Mouse (Mus musculus) forebrain, embryonic 10.5 days (tissue): ENCODE data around the gene Tmem268. TPM values are rescaled to one million over a fixed set of nuclear protein-coding genes. Genes with fewer than 3 reads are reported as not detected.
A peak's percentile ranks its signal among the peaks of the same experiment; 100 is the strongest.

Experiments used
- DNase-seq: peaks from one replicate; pipeline ENCODE4 v3.0.0-alpha.2; 2017; ENCODE audit warnings: low spot score; ENCODE audit errors: extremely low spot score
- H3K27ac ChIP-seq: fragments of 300-500 bp; sonication (generic); 2 replicates; pipeline ENCODE4 v1.5.1; 2016; ENCODE audit warnings: mild to moderate bottlenecking
- H3K27me3 ChIP-seq: fragments of 300-500 bp; sonication (generic); 2 replicates; pipeline ENCODE4 v1.6.1; 2016; ENCODE audit warnings: mild to moderate bottlenecking; ENCODE audit not compliant: poor library complexity, severe bottlenecking
- H3K36me3 ChIP-seq: fragments of 300-500 bp; sonication (generic); replicated peaks from 2 replicates; pipeline ENCODE4 v1.6.1; 2016; ENCODE audit warnings: mild to moderate bottlenecking, moderate library complexity
- H3K4me1 ChIP-seq: fragments of 300-500 bp; sonication (generic); 2 replicates; pipeline ENCODE4 v1.6.1; 2016
- H3K4me3 ChIP-seq: fragments of 300-500 bp; sonication (generic); 2 replicates; pipeline ENCODE4 v1.5.1; 2016; ENCODE audit warnings: mild to moderate bottlenecking, moderate library complexity
- H3K9me3 ChIP-seq: fragments of 300-500 bp; sonication (generic); 2 replicates; pipeline ENCODE4 v1.6.1; 2016; ENCODE audit warnings: mild to moderate bottlenecking, moderate library complexity
- WGBS: fragments of 180-500 bp; shearing (Covaris S2); methylation state at CpG from one replicate; pipeline ENCODE4 v1.1.7; 2016; 5-methylcytosine and 5-hydroxymethylcytosine counted together
- polyA plus RNA-seq: library from polyadenylated mRNA; unstranded; fragments of >200 nt; fragmentation: Nextera tagmentation; extraction: Ambion mirVana; gene quantifications from 2 replicates; pipeline ENCODE4 v1.2.1, GENCODE M21; 2016

The Tmem268 gene
- polyA plus RNA-seq, 1 experiment from 2014 or later = 9.5 TPM

DNA sequence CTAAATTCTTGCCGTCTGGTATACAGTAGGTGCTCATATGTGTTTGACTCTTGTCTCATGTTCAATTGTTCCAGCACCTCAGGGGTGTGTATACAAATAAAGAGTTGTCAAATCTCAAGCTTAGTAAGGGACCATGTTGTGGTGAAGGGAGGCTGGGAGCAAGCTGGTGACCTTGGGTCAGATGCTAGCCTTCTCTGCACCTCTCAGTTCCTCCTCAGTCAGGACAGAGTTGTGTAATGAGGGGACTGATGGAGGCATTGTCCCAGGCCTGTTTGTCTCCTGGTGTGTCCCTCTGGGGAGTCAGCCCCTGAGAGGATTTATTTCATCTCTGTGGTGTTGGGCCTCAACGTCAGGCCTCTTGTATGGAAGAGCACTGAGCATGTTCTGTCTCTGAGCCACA, 27.7 kb downstream of the Tmem268 start:
- 0 out of 2 replicates have a peak, but pooled peaks cover 7% of the 10 kb centered on the region for H3K36me3 ChIP-seq
- no peaks in the 10 kb centered on the region for H3K27me3 ChIP-seq
- H3K4me1 ChIP-seq = peaks cover 13% of the 10 kb centered on the region; the same call in 1 of the 2 replicates
- 79% methylated on average over 2 of the region's 2 CpGs for WGBS
- DNase-seq = no peak
- no peak overlapping the region for H3K4me3 ChIP-seq
- no peak overlapping the region for H3K27ac ChIP-seq
- no peaks in the 10 kb centered on the region for H3K9me3 ChIP-seq

DNA sequence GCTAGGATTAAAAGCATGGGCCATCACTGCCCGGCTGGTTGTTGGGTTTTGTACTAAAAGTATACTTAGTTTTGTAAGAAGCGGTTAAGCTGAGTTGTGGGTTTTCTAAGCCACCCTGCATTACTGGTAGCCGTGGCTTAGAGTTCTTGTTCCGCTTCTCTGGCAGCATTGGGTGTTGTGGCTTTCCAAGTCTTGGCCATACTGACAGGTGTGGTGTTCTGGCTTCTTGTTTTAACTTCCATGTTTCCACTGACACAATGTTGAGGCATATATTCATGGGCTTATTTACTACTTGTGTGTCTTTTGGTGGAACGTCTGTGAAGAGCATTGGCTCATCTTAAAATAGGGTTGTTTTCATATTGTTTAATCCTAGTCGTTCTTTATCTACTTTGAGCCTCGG, 31.4 kb downstream of the Tmem268 start:
- WGBS = 92% methylated on average over 7 of the region's 7 CpGs

DNA sequence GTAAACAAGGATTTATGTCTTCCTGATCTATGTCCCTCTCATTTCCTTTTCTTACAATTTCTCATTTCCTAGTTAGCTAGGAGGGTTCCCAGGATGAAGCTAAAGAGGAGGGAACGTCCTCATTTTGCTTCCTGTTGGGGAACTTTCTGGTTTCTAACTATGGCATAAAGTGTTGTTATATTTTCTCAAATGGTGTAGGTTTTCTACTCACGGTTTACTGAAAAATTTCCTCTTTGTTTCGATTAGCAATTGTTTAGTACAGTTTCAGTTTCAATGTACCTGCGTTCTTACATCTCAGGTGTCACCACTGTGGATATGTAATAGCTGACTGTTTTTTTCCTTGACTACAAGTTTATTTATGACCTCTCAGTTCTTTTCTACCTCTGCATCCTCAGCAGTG, 32.0 kb downstream of the Tmem268 start:
- 86% methylated on average over 4 of the region's 4 CpGs for WGBS
- H3K4me1 ChIP-seq = no peaks in the 10 kb centered on the region

More for the DNA sequence above, 31.4 kb downstream of the Tmem268 start:
- no peaks in the 10 kb centered on the region for H3K4me1 ChIP-seq
- no peak overlapping the region for H3K4me3 ChIP-seq
- no peak for DNase-seq
- H3K27ac ChIP-seq = no peak overlapping the region
- no peaks in the 10 kb centered on the region for H3K27me3 ChIP-seq
- no peaks in the 10 kb centered on the region for H3K9me3 ChIP-seq
- H3K36me3 ChIP-seq = no peaks in the 10 kb centered on the region

DNA sequence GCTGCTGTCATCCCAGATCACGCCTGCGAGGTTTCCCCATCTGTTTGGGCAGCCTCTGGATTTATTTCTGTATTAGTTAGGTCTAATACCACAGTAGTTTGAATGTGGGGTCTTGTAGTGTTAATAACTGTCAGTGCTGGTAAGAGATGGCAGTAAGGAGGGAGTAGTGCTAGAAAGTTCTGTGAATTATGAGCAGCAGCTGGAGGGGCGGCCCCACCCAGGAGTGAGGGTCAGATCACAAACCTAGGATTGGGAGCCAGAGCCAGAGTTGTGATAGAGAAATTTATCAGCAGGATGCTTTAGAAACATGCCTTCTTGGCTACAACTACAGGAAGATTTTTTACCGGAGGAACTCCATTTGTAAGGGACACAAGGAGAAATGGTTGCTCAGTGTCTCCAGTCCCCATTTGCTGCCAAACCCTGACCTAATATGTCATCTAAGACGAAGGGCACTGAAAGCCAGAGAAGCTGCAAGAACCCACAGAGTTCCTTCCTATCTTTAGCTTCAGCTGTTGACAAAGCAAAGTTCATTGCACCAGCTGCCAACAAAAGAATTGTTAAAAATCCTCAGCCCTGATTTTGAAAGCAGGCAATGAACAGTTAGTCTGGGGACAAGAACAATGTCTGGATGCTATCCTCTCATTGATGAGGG, 36.0 kb downstream of the Tmem268 start:
- H3K27ac ChIP-seq = no peak overlapping the region
- WGBS = 90% methylated on average over 5 of the region's 5 CpGs
- no peaks in the 10 kb centered on the region for H3K27me3 ChIP-seq
- no peaks in the 10 kb centered on the region for H3K9me3 ChIP-seq
- no peaks in the 10 kb centered on the region for H3K36me3 ChIP-seq
- no peaks in the 10 kb centered on the region for H3K4me1 ChIP-seq
- H3K4me3 ChIP-seq = no peak overlapping the region
- DNase-seq = no peak

More for the DNA sequence above, 32.0 kb downstream of the Tmem268 start:
- H3K36me3 ChIP-seq = no peaks in the 10 kb centered on the region
- no peak overlapping the region for H3K27ac ChIP-seq
- DNase-seq = no peak
- H3K27me3 ChIP-seq = no peaks in the 10 kb centered on the region
- no peak overlapping the region for H3K4me3 ChIP-seq
- H3K9me3 ChIP-seq = no peaks in the 10 kb centered on the region

DNA sequence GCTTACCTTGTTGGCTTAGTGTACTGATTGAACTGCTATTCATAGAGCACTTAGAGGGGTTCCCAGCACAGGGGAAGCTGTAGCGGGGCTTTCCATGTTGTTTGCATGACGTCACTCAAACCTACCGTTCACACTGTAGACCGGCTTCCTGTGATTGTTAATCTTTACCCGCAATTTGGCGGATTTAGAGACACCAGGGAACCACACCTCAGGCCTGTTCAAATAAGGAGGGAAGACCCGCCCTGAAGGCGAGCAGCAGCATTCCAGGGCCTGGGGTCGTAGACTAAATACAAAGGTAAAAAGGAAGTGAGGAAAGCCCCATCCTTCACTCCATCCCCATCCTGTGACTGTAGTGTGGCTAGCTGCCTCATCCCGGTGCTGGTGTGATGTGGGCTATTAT, 36.7 kb downstream of the Tmem268 start:
- H3K4me1 ChIP-seq = no peaks in the 10 kb centered on the region
- H3K27me3 ChIP-seq = no peaks in the 10 kb centered on the region
- no peak overlapping the region for H3K4me3 ChIP-seq
- no peak overlapping the region for H3K27ac ChIP-seq
- no peak for DNase-seq
- H3K36me3 ChIP-seq = no peaks in the 10 kb centered on the region
- H3K9me3 ChIP-seq = no peaks in the 10 kb centered on the region
- 80% methylated on average over 10 of the region's 10 CpGs for WGBS

DNA sequence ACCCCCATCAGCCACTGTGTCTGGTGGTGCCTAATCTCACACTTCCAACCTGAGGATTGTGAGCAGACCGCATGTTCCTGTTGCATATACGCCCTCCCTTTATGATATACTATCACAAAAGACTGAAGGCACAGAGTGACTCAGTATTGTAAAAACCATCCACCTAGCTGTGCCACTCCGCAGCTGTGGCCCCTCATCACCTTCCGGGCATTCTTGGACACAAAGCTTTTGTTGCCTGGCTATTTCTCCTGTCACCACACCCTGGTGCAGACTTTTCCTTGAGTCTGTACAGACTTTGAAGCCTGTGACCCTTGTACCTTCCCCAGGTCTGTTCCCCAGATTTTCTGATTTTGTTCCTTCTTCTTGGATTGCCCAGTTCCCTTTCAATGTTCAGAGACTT, 37.4 kb downstream of the Tmem268 start:
- Histone ChIP-seq H3K27ac (no peak overlapping the region), H3K4me3 (no peak overlapping the region), H3K9me3 (no peaks in the 10 kb centered on the region), H3K27me3 (no peaks in the 10 kb centered on the region), H3K36me3 (no peaks in the 10 kb centered on the region), H3K4me1 (no peaks in the 10 kb centered on the region)
- WGBS = 94% methylated on average over 4 of the region's 4 CpGs
- no peak for DNase-seq

DNA sequence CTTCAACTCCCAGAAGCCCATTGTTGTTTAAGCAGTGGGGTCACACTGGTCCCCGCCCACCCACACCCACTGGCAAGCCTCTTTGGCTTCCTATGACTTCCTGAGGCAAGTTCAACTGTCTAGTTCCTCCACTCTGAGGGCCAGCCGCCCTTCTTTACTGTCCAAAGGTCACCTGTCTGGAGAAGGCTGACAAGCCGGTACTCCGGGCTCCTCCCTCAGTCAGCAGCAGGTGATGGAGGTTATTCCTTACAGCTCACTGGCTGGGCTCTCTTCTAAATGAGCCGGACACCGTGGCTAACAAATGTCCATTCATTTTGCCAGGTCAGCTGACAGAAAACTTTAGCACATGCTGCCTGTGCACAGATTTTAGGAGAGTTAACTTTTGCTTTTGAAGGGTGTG, 42.2 kb downstream of the Tmem268 start:
- H3K4me3 ChIP-seq = no peak overlapping the region
- WGBS = 91% methylated on average over 6 of the region's 6 CpGs
- no peaks in the 10 kb centered on the region for H3K36me3 ChIP-seq
- no peak for DNase-seq
- no peaks in the 10 kb centered on the region for H3K9me3 ChIP-seq
- no peaks in the 10 kb centered on the region for H3K4me1 ChIP-seq
- H3K27ac ChIP-seq = no peak overlapping the region
- H3K27me3 ChIP-seq = no peaks in the 10 kb centered on the region

DNA sequence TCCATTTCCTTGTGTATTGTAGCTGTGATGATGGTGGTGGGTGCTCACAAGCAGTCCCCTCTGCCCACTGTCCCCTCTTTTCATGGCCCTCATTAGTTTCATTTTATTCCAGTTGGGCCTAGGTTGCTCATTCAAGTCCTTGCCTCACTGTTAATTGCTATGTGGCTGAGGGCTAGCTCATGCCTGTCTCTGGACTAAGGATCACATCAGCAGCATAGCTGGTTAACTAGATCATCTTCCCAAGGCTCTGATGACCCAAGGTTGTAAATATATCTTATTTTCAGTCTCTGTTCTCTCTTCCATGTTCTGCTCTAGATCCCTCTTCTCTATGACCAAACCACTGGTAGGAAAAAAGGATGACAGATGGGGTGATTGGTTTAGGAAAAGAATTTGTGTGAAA, 42.7 kb downstream of the Tmem268 start:
- no peaks in the 10 kb centered on the region for H3K9me3 ChIP-seq
- H3K4me1 ChIP-seq = no peaks in the 10 kb centered on the region
- H3K27me3 ChIP-seq = no peaks in the 10 kb centered on the region
- H3K36me3 ChIP-seq = no peaks in the 10 kb centered on the region
- H3K4me3 ChIP-seq = no peak overlapping the region
- DNase-seq = no peak
- H3K27ac ChIP-seq = no peak overlapping the region

DNA sequence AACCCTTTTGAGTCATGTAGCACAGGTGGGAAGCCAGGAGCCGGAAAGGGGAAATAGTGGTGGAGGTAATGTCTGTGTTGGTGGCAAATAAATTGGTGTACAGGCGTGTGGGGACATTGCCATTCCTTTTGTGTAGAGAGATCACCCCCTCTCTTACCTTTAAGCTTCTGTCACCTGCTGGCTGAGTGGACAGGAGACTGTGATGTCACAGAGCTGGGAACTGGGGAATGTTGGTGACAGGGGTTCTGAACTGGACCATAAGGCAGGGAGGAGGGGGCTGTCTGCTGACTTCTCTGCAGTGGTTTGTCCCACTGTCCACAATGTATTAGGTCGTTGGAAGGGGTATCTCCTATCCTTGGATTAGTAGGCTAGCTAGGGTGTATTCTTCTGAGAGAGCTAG, 46.4 kb downstream of the Tmem268 start, which contains the start of gene Gm11213:
Gm11213 (minus strand) TSS at position 317 of the 400 bp plus-strand sequence.
- no peak within 1 kb of the TSS for H3K4me3 ChIP-seq
- 83% methylated on average over 3 of the region's 3 CpGs for WGBS
- H3K27me3 ChIP-seq = no peaks in the 10 kb centered on the region
- no peaks in the 10 kb centered on the region for H3K4me1 ChIP-seq
- no peaks in the 10 kb centered on the region for H3K9me3 ChIP-seq
- H3K27ac ChIP-seq = no peak within 1 kb of the TSS
- no peaks in the 10 kb centered on the region for H3K36me3 ChIP-seq
- no peak for DNase-seq

DNA sequence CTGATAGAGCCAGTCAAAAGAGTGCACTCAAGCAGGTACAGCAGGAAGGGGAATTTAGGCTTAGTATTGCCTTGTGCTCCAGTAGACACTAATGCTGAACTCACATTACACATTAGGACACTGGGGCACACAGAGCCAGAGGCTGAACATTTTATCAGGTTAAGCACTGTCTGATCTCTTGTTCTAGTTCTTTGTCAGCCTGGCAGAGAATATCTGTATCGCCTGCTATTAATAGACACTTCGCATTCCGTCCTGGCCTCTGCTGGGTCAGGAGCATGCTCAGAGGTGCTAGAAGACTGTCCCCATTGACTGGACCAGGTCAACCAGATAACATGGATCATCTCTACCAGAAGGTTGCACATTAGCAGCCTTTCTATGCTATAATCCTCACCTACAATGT, 47.0 kb downstream of the Tmem268 start:
- Histone ChIP-seq H3K4me3 (no peak overlapping the region), H3K27me3 (no peaks in the 10 kb centered on the region), H3K4me1 (no peaks in the 10 kb centered on the region), H3K36me3 (no peaks in the 10 kb centered on the region), H3K27ac (no peak overlapping the region), H3K9me3 (no peaks in the 10 kb centered on the region)
- DNase-seq = no peak
- WGBS = 91% methylated on average over 3 of the region's 3 CpGs

DNA sequence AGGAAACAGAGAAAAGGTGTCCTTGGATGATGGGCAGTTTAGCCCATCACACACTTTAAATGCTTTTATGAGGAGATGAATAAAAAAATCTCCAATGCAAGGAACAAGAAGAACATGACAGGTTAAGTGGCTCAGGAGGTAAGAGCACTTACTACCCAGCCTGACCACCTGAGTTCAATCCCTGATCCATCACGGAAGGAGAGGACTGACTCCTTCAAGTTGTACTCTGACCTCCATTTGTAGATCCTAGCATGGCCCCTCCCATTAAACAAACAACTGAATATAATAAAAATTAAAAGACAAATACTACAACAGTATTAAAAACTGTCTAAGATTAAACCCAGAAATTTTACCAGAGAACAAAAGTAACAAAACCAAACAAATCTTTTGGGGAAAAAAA, 47.4 kb downstream of the Tmem268 start:
- Histone ChIP-seq H3K4me1 (no peaks in the 10 kb centered on the region), H3K4me3 (no peak overlapping the region), H3K27me3 (no peaks in the 10 kb centered on the region), H3K27ac (no peak overlapping the region), H3K9me3 (no peaks in the 10 kb centered on the region), H3K36me3 (no peaks in the 10 kb centered on the region)
- WGBS = 83% methylated on average over 1 of the region's 1 CpGs
- DNase-seq = no peak

DNA sequence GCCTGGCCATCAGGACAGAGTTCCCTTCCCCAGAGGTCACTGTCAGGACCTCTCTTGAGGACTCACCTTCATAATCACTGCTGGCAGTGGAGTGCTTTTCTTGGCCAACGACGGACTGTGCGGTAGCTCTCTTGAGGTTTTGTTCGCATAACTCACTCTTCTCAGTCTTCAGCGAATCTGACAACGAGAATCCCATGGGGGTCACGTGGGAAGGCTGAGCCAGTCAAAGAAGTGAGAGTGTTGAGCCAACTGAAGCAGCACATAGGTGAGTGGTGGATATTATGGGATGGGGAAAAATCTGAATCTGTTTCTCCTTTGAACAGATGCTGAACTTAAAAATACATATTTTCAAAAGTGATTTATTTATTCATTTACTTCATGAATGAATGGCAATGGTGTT, 49.8 kb downstream of the Tmem268 start:
- DNase-seq = no peak
- no peaks in the 10 kb centered on the region for H3K36me3 ChIP-seq
- no peaks in the 10 kb centered on the region for H3K27me3 ChIP-seq
- H3K4me1 ChIP-seq = 0 out of 2 replicates have a peak, but pooled peaks cover 5% of the 10 kb centered on the region
- H3K9me3 ChIP-seq = no peaks in the 10 kb centered on the region
- H3K27ac ChIP-seq = no peak overlapping the region
- H3K4me3 ChIP-seq = no peak overlapping the region
- 87% methylated on average over 7 of the region's 7 CpGs for WGBS

DNA sequence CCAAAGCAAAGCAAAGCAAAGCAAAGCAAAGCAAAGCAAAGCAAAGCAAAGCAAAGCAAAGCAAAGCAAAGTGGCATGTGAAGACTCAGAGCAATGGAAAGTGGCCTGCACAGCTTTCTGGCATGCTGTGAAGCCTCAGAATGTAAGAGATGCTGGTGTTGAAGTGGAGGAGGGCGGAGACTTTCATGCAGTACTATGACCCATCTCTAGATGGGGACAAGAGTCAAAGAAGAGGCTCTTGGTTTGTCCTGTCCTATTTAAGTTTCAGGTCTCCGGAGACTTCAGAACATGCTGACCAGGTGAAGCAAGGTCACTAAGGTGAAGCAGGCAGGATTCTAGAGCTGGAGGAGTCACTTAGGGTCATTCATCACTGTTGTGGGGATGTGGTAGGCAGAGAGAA, 63.3 kb downstream of the Tmem268 start:
- Histone ChIP-seq H3K4me1 (no peaks in the 10 kb centered on the region), H3K4me3 (no peak overlapping the region), H3K27me3 (no peaks in the 10 kb centered on the region), H3K27ac (no peak overlapping the region), H3K36me3 (no peaks in the 10 kb centered on the region), H3K9me3 (no peaks in the 10 kb centered on the region)
- DNase-seq = no peak
- 76% methylated on average over 2 of the region's 2 CpGs for WGBS

DNA sequence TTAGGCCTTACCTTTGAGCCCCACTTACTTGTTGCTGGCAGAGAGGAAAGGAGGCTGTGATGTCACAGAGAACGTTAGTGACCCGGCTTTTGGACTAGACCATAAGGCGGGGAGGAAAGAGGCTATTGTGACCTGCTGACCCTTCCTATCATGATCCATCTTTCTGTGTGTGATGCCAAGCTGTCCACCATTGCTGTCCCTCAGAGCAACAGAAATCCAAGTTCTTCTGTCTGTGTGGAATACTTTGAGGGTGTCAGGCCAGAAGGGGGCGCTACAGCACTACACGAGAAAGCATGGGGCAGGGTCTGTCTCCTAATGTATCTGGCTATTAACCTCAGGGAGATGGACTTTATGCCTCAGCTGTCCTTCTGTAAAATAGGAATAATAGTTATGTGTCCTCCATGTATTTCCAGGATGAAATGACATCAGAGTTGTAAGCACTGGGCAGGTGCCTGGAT, 63.8 kb downstream of the Tmem268 start, which contains the start of gene Tex48:
Tex48 (minus strand) TSS at position 51 of the 458 bp plus-strand sequence.
- Histone ChIP-seq H3K27ac (no peak within 1 kb of the TSS), H3K4me3 (no peak within 1 kb of the TSS), H3K27me3 (no peaks in the 10 kb centered on the region), H3K9me3 (no peaks in the 10 kb centered on the region), H3K4me1 (no peaks in the 10 kb centered on the region), H3K36me3 (no peaks in the 10 kb centered on the region)
- WGBS = 52% methylated on average over 5 of the region's 5 CpGs
- DNase-seq = peak; percentile 52
